Mouse (Mus musculus): ENCODE data around the gene Iffo1. TPM values are rescaled to one million over a fixed set of nuclear protein-coding genes. Genes with fewer than 3 reads are reported as not detected.

The Iffo1 gene
- polyA plus RNA-seq, 1 experiment = 35.0 TPM

DNA sequence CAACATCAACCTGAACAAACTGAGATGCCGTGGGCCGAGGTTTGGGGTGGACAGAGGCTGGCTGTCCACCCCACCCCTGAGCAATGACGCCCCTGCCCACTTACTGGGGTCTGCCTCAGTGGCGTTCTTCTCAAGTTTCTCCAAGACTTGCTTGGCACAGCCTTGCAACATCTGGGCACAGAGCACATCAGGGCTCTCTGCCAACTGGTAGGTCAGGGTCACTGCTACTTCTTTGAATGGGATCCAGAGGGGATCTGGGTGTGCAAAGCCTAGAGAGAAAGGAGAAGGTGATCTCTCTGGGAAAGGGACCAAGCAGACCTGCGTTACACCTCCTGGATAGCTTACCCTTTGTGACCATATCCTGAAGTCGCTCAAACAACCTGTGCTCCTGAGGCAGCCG, 28.2 kb downstream of the Iffo1 start:
- TF ChIP-seq POLR2A (IDR thresholded peaks at IDR 0.05; ENCODE audit: low read depth, low read length) = no peak
- no peak for TF ChIP-seq CTCF (conservative IDR thresholded peaks at IDR 0.05; ENCODE audit: insufficient read depth, insufficient read length, low read depth, low read length)
- Histone ChIP-seq H3K4me1 (ENCODE audit: control insufficient read depth, insufficient read depth, low read length) (no peaks in the 10 kb centered on the region), H3K4me3 (ENCODE audit: insufficient read depth, low read depth, low read length) (no peak overlapping the region), H3K27me3 (replicated peaks; ENCODE audit: control insufficient read depth, insufficient read depth, low read length) (no peaks in the 10 kb centered on the region), H3K36me3 (ENCODE audit: control insufficient read depth, insufficient read depth, low read length) (no peaks in the 10 kb centered on the region), H3K27ac (ENCODE audit: insufficient read depth, low read depth, low read length) (no peak overlapping the region)
- 94% methylated on average over 7 of the region's 7 CpGs for WGBS
- no peak for DNase-seq

DNA sequence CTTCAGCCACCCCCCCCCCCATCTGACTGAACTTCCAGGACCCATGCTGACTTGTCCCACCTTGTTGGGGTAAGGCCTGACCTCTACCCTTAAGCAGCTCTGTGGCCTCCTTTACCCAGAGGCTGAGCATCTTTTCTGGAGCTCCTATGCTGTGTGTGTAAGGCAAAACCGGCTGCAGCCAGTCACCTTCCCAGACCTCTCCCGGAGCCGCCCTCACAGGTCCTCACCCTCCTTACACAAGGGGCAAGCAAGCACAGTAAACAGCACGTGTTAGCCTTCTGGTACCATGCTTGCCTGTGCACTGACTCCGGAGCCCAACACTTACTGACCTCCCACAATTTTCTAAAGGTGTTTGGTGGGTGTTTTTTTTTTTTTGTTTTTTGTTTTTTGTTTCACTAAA, 30.4 kb downstream of the Iffo1 start:
- DNase-seq = no peak
- Histone ChIP-seq H3K36me3 (ENCODE audit: control insufficient read depth, insufficient read depth, low read length) (no peaks in the 10 kb centered on the region), H3K4me3 (ENCODE audit: insufficient read depth, low read depth, low read length) (no peak overlapping the region), H3K4me1 (ENCODE audit: control insufficient read depth, insufficient read depth, low read length) (no peaks in the 10 kb centered on the region), H3K27ac (ENCODE audit: insufficient read depth, low read depth, low read length) (no peak overlapping the region), H3K27me3 (replicated peaks; ENCODE audit: control insufficient read depth, insufficient read depth, low read length) (no peaks in the 10 kb centered on the region)
- WGBS = 84% methylated on average over 5 of the region's 5 CpGs
- TF ChIP-seq POLR2A (IDR thresholded peaks at IDR 0.05; ENCODE audit: low read depth, low read length) = no peak
- no peak for TF ChIP-seq CTCF (conservative IDR thresholded peaks at IDR 0.05; ENCODE audit: insufficient read depth, insufficient read length, low read depth, low read length)

DNA sequence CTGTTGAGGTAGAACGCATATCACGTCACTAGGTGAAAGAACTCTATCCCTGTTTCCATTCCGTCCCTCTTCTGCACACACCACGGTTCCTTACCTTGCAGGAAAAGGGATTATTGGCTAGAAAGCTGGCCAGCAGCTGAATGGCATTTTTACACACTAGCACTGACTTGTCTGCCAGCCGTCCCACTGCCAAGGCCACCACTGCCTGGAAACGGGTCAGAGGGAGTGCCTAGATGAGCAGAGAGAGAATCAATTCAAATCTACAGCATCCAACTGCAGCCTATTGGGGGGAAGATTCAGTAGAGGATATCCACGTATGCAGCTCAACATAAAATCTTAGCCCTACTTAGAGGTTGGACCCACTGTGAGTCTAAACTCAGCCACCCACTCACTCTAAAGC, 34.6 kb downstream of the Iffo1 start:
- no peaks in the 10 kb centered on the region for H3K27me3 ChIP-seq (replicated peaks; ENCODE audit: control insufficient read depth, insufficient read depth, low read length)
- no peaks in the 10 kb centered on the region for H3K4me1 ChIP-seq (ENCODE audit: control insufficient read depth, insufficient read depth, low read length)
- H3K27ac ChIP-seq (ENCODE audit: insufficient read depth, low read depth, low read length) = no peak overlapping the region
- WGBS = 89% methylated on average over 7 of the region's 7 CpGs
- TF ChIP-seq POLR2A (IDR thresholded peaks at IDR 0.05; ENCODE audit: low read depth, low read length) = no peak
- no peak for TF ChIP-seq CTCF (conservative IDR thresholded peaks at IDR 0.05; ENCODE audit: insufficient read depth, insufficient read length, low read depth, low read length)
- no peak for DNase-seq
- no peaks in the 10 kb centered on the region for H3K36me3 ChIP-seq (ENCODE audit: control insufficient read depth, insufficient read depth, low read length)
- no peak overlapping the region for H3K4me3 ChIP-seq (ENCODE audit: insufficient read depth, low read depth, low read length)

DNA sequence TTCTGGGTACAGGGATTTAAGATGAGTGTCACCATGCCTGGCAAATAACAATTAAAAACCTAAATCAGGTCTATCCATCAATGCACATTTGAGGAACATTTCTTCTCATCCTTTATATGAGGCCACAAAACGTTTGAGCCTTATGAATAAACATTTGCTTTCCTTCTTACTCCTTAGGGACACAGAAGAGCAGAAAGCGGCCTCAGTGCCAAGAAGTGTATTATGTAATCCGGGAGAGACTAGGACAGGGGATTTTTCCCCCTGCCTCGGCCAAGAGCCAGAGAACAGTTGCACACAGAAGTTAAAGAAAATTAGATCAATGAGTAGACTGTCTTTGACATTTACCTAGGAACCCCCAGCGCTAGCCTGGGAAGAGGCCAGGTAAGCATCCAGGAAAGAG, 37.1 kb downstream of the Iffo1 start:
- TF ChIP-seq CTCF (conservative IDR thresholded peaks at IDR 0.05; ENCODE audit: insufficient read depth, insufficient read length, low read depth, low read length) (no peak), POLR2A (IDR thresholded peaks at IDR 0.05; ENCODE audit: low read depth, low read length) (no peak)
- H3K4me1 ChIP-seq (ENCODE audit: control insufficient read depth, insufficient read depth, low read length) = no peaks in the 10 kb centered on the region
- no peak overlapping the region for H3K4me3 ChIP-seq (ENCODE audit: insufficient read depth, low read depth, low read length)
- no peaks in the 10 kb centered on the region for H3K36me3 ChIP-seq (ENCODE audit: control insufficient read depth, insufficient read depth, low read length)
- H3K27me3 ChIP-seq (replicated peaks; ENCODE audit: control insufficient read depth, insufficient read depth, low read length) = no peaks in the 10 kb centered on the region
- WGBS = 74% methylated on average over 5 of the region's 5 CpGs
- H3K27ac ChIP-seq (ENCODE audit: insufficient read depth, low read depth, low read length) = no peak overlapping the region
- DNase-seq = no peak

GRCm38 (mm10) chr6:125186203-125186602, 41.2 kb downstream of the Iffo1 start:
- Histone ChIP-seq H3K36me3 (ENCODE audit: control insufficient read depth, insufficient read depth, low read length) (no peaks in the 10 kb centered on the region), H3K27ac (ENCODE audit: insufficient read depth, low read depth, low read length) (no peak overlapping the region), H3K4me1 (ENCODE audit: control insufficient read depth, insufficient read depth, low read length) (no peaks in the 10 kb centered on the region; the same call in 1 of the 2 replicates), H3K4me3 (ENCODE audit: insufficient read depth, low read depth, low read length) (no peak overlapping the region), H3K27me3 (replicated peaks; ENCODE audit: control insufficient read depth, insufficient read depth, low read length) (no peaks in the 10 kb centered on the region)
- TF ChIP-seq CTCF (conservative IDR thresholded peaks at IDR 0.05; ENCODE audit: insufficient read depth, insufficient read length, low read depth, low read length) (no peak), POLR2A (IDR thresholded peaks at IDR 0.05; ENCODE audit: low read depth, low read length) (no peak)
- DNase-seq = no peak
- 86% methylated on average over 10 of the region's 10 CpGs for WGBS

GRCm38 (mm10) chr6:125190816-125191215, 45.8 kb downstream of the Iffo1 start:
- peaks cover 3% of the 10 kb centered on the region; the same call in 1 of the 2 replicates for H3K4me1 ChIP-seq (ENCODE audit: control insufficient read depth, insufficient read depth, low read length)
- no peak overlapping the region; the same call in 1 of the 2 replicates for H3K4me3 ChIP-seq (ENCODE audit: insufficient read depth, low read depth, low read length)
- peaks cover 3% of the 10 kb centered on the region; the same call in 1 of the 2 replicates for H3K36me3 ChIP-seq (ENCODE audit: control insufficient read depth, insufficient read depth, low read length)
- DNase-seq = no peak
- H3K27ac ChIP-seq (ENCODE audit: insufficient read depth, low read depth, low read length) = no peak overlapping the region; the same call in 1 of the 2 replicates
- TF ChIP-seq POLR2A (IDR thresholded peaks at IDR 0.05; ENCODE audit: low read depth, low read length) = no peak
- TF ChIP-seq CTCF (conservative IDR thresholded peaks at IDR 0.05; ENCODE audit: insufficient read depth, insufficient read length, low read depth, low read length) = no peak
- no peaks in the 10 kb centered on the region for H3K27me3 ChIP-seq (replicated peaks; ENCODE audit: control insufficient read depth, insufficient read depth, low read length)

- Histone ChIP-seq H3K27ac (ENCODE audit: insufficient read depth, low read depth, low read length) (peak within 1 kb of the TSS; percentile 98), H3K4me3 (ENCODE audit: insufficient read depth, low read depth, low read length) (peak within 1 kb of the TSS; percentile 87), H3K4me1 (ENCODE audit: control insufficient read depth, insufficient read depth, low read length) (peaks cover 3% of the 10 kb centered on the region; the same call in 1 of the 2 replicates), H3K27me3 (replicated peaks; ENCODE audit: control insufficient read depth, insufficient read depth, low read length) (no peaks in the 10 kb centered on the region), H3K36me3 (ENCODE audit: control insufficient read depth, insufficient read depth, low read length) (peaks cover 3% of the 10 kb centered on the region; the same call in 1 of the 2 replicates)
- peak; percentile 99 for DNase-seq
- WGBS = under 1% methylated on average over 54 of the region's 54 CpGs
- no peak for TF ChIP-seq CTCF (conservative IDR thresholded peaks at IDR 0.05; ENCODE audit: insufficient read depth, insufficient read length, low read depth, low read length)
- no peak for TF ChIP-seq POLR2A (IDR thresholded peaks at IDR 0.05; ENCODE audit: low read depth, low read length)
Measured at GRCm38 (mm10) chr6:125191332-125192015, 46.4 kb downstream of the Iffo1 start, which contains the start of the genes Ncapd2 and Mrpl51. Gene Ncapd2, minus strand, starts transcription at chr6:125191701. Gene Mrpl51, plus strand, starts transcription at chr6:125191801.

Measured in kidney, adult 2 months (tissue).